Mouse (Mus musculus): ENCODE results near the gene Tex14. TPM values are rescaled to one million over a fixed set of nuclear protein-coding genes. Genes with fewer than 3 reads are reported as not detected.
"Not testable (repeated sequence)": the region's sequence is repeated elsewhere in the genome, so short reads cannot be mapped to it uniquely, and the experiment has no call there.

The Tex14 gene
- total RNA-seq (2021), result under 1 TPM in 1 of 2 experiments, not detected in 1; 0.33 TPM

- intact Hi-C loops (cut with DNase I), result loop anchor here (2.0 kb wide), 1 partner anchor 16 kb away; no protein-coding TSS in a partner anchor
- no peak for DNase-seq
These were observed at the start of gene Tex14, which contains the start of gene Rad51c for GRCm38 (mm10) chr11:87404876-87405275. Gene Tex14 (plus strand): TSS chr11:87405065. Gene Rad51c (minus strand): TSS chr11:87404954.

GRCm38 (mm10) chr11:87357317-87358300 is 47.3 kb upstream of the Tex14 start:
- DNase-seq, result peak in 1 of 2 experiments; percentile 13
- intact Hi-C loops (cut with DNase I), result loop anchor here (5.0 kb wide), 1 partner anchor 110 kb away; no protein-coding TSS in a partner anchor

- DNase-seq, result peak; percentile 66 to 78
- intact Hi-C loops (cut with DNase I), result loop anchor here (5.0 kb wide), 1 partner anchor 111 kb away; no protein-coding TSS in a partner anchor
These were observed 46.3 kb upstream of the Tex14 start, which contains the start of gene Ppm1e for GRCm38 (mm10) chr11:87358331-87359261. Gene Ppm1e (minus strand): TSS chr11:87359023.

DNA sequence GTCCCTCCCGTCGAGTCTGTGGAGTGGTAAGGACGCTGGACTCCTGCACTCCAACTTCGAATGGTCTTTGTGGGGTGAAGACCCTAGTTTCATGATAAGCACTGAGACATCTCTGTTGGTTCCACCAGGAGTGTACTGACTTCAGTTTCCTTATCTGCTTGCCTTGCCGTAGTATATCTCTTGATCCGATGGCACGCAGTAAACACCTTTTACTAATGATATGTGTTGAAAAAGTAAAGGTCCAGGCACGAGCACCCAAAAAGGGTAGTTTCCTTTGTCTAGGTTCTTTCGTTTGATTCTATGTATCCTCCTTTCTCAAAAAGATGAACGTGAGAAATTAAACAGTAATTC is 45.6 kb upstream of the Tex14 start:
- intact Hi-C loops (cut with DNase I), result loop anchor here (5.0 kb wide), 1 partner anchor 112 kb away; no protein-coding TSS in a partner anchor
- DNase-seq, result no peak

DNA sequence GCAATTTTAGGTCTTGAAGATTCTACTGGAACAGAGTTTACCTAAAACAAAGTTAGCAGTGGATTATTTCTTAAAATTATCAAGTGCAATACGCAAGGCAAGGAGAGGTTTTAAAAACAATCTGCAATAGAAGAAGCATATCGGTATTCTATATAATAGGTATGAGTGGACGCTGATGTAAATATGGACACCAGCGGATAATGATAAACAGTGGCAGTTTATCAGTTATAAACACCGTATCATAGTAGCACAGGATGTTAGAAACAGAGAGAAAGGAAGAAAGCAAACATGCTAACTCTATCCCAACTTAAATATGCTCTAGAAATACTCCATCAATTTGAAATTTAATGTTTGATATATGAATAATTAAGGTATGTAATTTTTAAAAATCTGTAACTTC is 39.7 kb upstream of the Tex14 start:
- intact Hi-C loops (cut with DNase I), result no loop called here
- DNase-seq, result no peak

DNA sequence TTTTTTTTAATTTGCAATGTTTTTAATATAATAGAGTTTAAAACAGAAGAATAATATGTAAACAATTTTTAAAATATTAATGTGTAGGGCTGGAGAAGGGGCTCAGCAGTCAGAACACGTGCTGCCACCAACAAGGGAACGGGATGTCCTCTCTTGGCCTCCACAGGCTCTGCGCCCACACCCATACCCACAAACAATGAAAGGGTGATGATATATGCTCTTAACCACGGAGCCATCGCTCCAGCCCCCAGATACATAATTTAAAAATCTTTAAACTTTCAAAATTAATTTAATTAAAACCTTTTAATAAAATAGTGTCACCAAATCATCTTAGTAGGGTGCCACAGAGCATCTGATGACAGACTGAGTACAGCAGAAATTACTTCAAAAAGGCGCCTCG is 37.8 kb upstream of the Tex14 start:
- DNase-seq, result no peak
- intact Hi-C loops (cut with DNase I), result no loop called here

DNA sequence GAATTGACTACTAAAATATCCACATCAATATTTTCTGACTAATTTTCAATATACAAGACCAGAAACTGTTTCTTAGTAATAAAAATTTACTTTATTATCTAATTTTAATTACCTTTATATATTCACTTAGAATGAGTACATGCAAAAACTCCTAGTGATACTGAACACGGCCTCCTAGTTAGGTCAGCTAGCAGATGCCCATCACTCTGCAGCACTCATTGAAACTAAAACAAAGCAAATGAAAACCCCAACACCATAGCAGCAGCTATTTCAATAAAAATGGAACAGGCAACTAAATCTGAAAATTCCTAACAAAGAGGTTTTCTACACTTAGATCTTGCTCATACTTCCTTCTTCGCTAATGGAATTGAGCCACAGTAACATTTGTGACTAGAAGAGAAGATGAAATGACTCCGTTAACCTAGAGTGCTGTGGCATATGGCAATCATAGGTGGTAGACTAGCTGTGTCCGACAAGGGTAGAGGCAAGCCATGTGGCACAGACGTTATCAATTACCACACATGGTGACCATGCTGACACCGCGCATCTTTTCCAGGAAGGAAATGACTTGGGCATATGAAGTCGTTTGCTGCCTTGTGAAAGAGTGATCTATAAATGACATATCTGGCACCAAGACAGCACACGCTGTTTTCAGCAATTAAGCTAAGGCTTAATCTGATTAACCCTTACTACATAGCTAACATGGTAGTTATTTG is 36.8 kb upstream of the Tex14 start:
- intact Hi-C loops (cut with DNase I), result no loop called here
- DNase-seq, result no peak

GRCm38 (mm10) chr11:87384551-87384950 is 20.3 kb upstream of the Tex14 start:
- no peak for DNase-seq
- intact Hi-C loops (cut with DNase I), result no loop called here

GRCm38 (mm10) chr11:87385676-87386075 is 19.2 kb upstream of the Tex14 start:
- no peak for DNase-seq
- intact Hi-C loops (cut with DNase I), result no loop called here

DNA sequence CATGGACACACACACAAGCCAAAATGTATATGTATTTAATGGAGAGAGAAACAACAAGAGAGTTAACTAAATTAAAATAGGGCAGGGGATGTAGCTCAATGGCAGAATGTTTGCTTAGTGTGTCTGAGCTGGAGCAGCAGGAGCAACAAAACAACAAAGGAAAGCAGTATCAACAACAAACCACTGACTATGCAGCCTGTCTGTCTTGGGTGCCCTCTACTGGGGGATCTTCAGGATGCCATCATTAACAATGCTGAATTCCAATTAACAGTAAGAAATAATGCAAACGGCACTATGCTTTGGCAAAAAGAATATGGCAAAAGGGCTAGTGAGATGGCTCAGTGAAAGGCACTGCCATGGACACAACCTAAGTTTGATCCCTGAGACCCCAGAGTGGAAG is 11.0 kb upstream of the Tex14 start:
- intact Hi-C loops (cut with DNase I), result loop anchor here (1.0 to 5.0 kb wide), 2 partner anchors 108 to 180 kb away; no protein-coding TSS in a partner anchor
- peak; percentile 11 to 15 for DNase-seq

DNA sequence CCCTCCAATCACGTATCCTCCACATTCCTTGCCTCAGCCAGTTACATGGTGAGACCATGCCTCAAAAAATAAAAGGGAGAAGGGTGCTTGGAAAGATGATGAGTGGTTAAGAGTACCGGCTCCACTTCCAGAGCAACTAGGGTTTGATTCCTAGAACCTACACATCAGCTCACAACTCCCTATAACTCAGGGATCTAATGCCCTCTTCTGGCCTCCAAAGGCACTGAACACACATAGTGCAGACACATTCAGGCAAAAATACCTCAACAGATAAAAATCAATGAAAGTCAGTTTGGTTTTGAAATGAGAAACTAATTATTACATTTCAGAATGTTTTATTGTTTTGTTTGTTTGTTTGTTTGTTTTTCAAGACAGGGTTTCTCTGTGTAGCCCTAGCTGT is 6.5 kb upstream of the Tex14 start:
- intact Hi-C loops (cut with DNase I), result no loop called here
- DNase-seq, result no peak

DNA sequence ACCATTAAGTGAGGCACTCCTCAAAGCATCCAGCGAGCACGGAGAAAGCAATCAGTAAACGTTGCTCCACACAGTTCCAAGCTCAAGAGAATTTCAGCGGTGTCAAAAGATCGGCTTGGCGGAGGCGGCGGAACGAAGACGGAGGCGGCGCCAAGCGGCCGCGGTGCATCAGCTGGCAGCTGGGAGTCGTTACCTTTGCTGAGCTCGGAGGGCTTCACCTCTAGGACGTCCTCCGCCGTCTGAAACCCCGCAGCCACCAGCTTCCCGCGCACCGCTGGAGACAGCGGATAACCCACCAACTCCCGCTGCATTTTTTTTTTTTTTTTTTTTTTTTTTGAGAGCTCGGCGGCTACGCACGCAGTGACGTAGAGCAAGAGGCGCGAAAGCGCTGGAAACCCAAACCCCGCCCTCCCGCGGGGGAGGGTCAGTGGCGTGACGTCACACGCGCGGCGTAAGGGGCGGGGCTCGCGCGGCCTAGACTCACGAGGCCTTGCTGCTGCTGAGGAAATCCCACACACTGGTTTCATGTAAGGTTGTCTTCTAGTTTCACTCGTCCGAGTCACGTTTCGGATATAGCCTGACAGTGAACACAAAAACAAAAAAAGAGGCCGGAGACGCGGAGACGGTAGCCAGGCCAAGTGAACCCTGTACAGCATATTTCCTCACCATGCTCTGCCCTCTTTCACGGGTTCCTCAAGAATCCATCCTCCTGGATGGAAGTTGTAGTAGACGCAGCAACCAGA is 583 bp upstream of the Tex14 start:
- peak; percentile 98 to 99 for DNase-seq
- intact Hi-C loops (cut with DNase I), result loop anchor here (2.0 kb wide), 1 partner anchor 17 kb away; no protein-coding TSS in a partner anchor

- DNase-seq; intact Hi-C loops (cut with DNase I): not testable (repeated sequence)
These were observed 8.5 kb downstream of the Tex14 start for GRCm38 (mm10) chr11:87413412-87413811.

GRCm38 (mm10) chr11:87416120-87416519 is 11.3 kb downstream of the Tex14 start:
- intact Hi-C loops (cut with DNase I), result no loop called here
- DNase-seq, result no peak

DNA sequence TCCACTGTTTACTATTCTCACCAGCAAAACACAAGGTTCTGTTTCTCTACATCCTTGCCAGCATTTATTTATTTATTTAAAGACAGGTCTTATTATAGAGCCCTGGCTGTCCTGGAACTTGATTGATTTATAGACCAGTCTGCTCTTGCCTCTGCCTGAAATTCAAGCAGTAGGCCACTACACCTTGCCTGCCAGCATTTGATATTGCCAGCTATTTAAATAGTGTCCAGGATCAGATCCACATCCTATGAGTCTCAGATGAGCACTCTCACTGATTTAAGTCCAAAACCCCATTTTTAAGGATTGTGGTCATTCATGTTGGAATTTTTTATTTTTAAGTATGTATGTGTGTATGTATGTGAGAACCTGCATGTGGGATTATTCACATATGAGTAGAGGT is 16.0 kb downstream of the Tex14 start:
- intact Hi-C loops (cut with DNase I), result loop anchor here (2.0 to 10.0 kb wide), 2 partner anchors 16 to 314 kb away; partner anchors contain the start of genes Rad51c, Supt4a and Tex14
- no peak for DNase-seq

DNA sequence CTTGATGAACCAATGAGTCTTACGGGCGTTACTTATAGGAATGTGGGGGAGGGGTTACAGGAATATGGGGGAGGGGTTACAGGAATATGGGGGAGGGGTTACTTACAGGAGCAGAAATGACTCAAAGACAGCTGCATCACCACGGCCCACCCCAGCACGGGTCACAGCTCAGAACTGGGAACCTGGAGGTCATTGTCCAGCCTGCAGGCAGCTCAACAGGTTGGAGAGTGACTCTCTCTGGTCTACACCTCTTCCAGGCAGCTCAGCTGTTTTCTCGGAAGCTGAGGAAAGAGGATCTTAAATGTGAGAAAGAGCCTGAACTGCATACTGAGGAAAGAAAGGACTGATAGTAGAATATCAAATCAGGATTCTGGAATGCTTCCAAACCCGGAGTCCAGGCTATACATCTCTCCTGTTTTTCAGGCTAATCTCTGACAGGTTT is 16.9 kb downstream of the Tex14 start:
- DNase-seq, result peak in 1 of 2 experiments; percentile 13
- intact Hi-C loops (cut with DNase I), result loop anchor here (2.0 to 10.0 kb wide), 2 partner anchors 17 to 313 kb away; partner anchors contain the start of genes Rad51c, Supt4a and Tex14

DNA sequence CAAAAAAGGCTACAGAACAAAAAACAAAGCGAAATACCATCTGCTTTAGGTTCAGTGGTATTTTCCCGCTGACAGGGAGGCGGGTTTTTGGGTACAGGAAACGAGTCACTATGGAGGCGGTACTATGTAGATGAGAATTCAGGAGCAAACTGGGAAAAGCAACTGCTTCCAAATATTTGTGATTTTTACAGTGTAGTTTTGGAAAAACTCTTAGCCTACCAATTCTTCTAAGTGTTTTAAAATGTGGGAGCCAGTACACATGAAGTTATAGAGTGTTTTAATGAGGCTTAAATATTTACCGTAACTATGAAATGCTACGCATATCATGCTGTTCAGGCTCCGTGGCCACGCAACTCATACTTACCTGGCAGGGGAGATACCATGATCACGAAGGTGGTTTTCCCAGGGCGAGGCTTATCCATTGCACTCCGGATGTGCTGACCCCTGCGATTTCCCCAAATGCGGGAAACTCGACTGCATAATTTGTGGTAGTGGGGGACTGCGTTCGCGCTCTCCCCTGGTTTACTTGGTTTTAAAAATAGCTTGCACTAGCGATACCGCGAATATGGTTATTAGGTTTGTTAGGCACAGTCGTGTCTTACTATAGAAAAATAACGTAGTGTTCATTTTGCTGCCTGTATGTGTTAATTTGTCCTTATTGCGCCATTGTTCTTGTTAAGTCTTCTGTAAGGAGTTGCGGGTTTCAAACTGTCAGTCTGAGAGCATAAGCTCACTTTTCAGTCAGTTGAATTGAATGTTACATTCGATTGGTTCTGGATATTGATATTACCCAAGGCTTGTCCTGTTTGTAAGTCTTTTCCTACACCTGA is 17.9 kb downstream of the Tex14 start:
- DNase-seq, result peak; percentile 76 to 85
- intact Hi-C loops (cut with DNase I), result loop anchor here (10.0 kb wide), 1 partner anchor 312 kb away; the partner anchor contains the start of gene Supt4a

Measured in heart, postnatal 36 days (tissue).